Mouse (Mus musculus): ENCODE measurements at regions not wholly inside any gene's neighbourhood (a gene's known extent, or its start where the extent isn't known, plus 50 kb on each side); places are given as distances from the start of the nearest gene placed in this dataset.

DNA sequence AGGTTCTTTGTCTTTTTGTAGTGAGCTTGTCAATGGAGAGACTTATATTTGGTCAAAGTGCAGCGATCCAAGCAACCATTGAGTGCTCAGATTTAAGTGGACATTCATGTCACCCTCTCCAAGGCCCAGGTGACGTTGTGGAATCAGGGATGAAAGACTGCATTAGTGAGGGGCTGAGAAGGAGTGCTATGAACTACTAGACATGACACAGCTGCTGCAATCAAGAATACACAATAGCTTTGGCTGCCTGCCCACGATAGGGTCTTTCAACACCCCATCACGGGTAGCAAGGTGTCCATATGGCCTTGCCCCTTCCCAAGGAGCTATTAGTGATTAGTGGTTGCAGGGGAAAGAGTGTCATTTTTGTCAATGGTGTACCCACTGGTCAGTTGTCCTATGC lies 229.7 kb downstream of the Kcnrg start:
- TF ChIP-seq CTCF (IDR thresholded peaks at IDR 0.05; ENCODE audit: extremely low read depth, insufficient read length, insufficient replicate concordance, low read depth, low read length), result no peak
- TF ChIP-seq POLR2A (IDR thresholded peaks at IDR 0.05; ENCODE audit: low read depth, low read length), result no peak

Measured in small intestine, adult 2 months (tissue).